Mouse (Mus musculus) kidney, postnatal 25 days (tissue): Measurements from ENCODE around the gene Defb5.
"Not testable (repeated sequence)": the region's sequence is repeated elsewhere in the genome, so short reads cannot be mapped to it uniquely, and the experiment has no call there.

Source experiments
- DNase-seq, 2 experiments: peaks; one replicate each; pipeline ENCODE4 v3.0.0; 2021; ENCODE audit warnings: mixed read lengths in 2 of 2

Defb5 gene

DNA sequence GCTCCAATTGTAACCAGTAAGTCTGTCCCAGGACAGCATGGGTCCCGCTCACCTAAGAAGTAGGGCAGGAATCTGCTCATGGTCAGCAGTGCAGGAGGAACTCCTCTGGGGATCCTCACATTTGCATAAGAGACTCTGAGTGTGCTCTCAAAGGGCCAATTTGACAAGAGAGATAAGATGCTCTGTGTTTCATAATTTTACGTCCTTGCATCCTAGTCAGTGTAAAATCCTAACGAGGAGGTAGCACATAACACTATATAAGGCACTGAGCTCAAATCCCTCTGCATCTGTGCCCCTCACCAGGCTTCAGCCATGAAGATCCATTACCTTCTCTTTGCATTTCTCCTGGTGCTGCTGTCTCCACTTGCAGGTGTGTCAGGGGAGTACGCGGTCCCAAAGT lies at the start of gene Defb5:
Gene Defb5, plus strand, starts transcription at position 301 of the 400 bp plus-strand sequence.
- DNase-seq: no peak

GRCm38 (mm10) chr8:19225161-19225560 lies 22.2 kb upstream of the Defb5 start, which contains the start of gene Defb6:
Gene Defb6 (plus strand): TSS chr8:19225478.
- no peak for DNase-seq

DNA sequence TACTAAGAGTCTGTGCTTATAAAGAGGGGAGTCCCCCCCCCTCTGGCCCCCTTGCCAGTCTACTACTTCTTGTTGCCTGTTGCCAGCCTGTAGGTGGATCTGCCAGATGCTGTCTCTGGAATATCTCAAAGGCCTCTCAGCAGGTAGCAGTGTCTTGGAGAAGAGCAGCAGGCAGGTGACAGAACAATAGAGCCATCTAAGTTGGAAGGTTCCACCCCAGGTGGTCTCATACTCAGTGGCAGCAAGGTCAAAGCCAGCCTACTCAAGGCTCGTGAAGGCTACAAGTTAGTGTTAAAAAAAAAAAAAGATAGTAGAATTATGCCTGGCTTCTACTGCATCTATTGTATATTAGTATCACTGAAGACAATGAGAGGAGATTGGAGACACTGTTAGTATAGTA lies 9.3 kb upstream of the Defb5 start:
- no peak for DNase-seq

DNA sequence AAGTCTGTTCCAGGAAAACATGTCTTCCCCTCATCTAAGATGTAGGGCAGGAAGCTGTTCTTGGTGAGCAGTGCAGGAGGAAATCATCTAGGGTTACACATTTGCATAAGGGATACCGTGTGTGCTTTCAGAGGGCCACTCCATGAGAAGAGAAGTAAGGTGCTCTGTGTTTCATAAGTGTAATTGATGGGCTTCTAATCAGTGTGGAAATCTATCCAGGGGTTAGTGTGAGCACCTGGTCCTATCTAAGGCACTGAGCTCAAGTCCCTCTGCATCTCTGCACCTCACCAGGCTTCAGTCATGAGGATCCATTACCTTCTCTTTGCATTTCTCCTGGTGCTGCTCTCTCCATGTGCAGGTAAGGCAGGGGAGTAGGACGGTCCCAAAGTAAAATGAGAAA lies 7.8 kb upstream of the Defb5 start, which contains the start of gene Defb46:
Gene Defb46, plus strand, starts transcription at position 301 of the 400 bp plus-strand sequence.
- no peak for DNase-seq

- no peak for DNase-seq
Observed at GRCm38 (mm10) chr8:19258136-19258535, 10.8 kb downstream of the Defb5 start.

- no peak for DNase-seq
Observed at GRCm38 (mm10) chr8:19259667-19260066, 12.3 kb downstream of the Defb5 start.

DNA sequence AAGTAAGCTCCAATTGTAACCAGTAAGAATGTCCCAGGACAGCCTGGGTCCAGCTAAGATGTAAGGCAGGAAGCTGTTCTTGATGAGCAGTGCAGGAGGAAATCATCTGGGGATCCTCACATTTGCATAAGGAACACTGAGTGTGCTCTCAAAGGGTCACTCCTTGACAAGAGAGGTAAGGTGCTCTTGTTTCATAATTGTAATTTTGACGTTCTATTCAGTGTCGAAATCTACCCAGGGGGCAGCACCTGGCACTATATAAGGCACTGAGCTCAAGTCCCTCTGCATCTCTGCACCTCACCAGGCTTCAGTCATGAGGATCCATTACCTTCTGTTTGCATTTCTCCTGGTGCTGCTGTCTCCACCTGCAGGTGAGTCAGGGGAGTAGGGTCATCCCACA lies 45.7 kb downstream of the Defb5 start, which contains the start of gene Defb3:
Gene Defb3, plus strand, starts transcription at position 301 of the 400 bp plus-strand sequence.
- DNase-seq: not testable (repeated sequence)

- not testable (repeated sequence) for DNase-seq
Observed at GRCm38 (mm10) chr8:19298361-19298760, 51.0 kb downstream of the Defb5 start.
